Mouse (Mus musculus) midbrain, embryonic 11.5 days (tissue): Measurements from ENCODE around the gene Cubn. TPM values are rescaled to one million over a fixed set of nuclear protein-coding genes. Genes with fewer than 3 reads are reported as not detected.

Experiments
- ATAC-seq: fragments of 200-750 bp; cut with Nextera tagmentation; 2 replicates; pipeline ENCODE4 v1.8.0; 2017; ENCODE audit warnings: moderate TSS enrichment, moderate library complexity; ENCODE audit not compliant: low FRiP score
- DNase-seq: peaks from one replicate; pipeline ENCODE4 v3.0.0; 2015; ENCODE audit warnings: low spot score; ENCODE audit errors: missing footprints
- H3K27ac ChIP-seq: fragments of 300-500 bp; sonication (generic); 2 replicates; pipeline ENCODE4 v1.5.1; 2014; ENCODE audit warnings: low read depth, low read length
- H3K27me3 ChIP-seq: fragments of 300-500 bp; sonication (generic); 2 replicates; pipeline ENCODE4 v1.6.1; 2014; ENCODE audit warnings: mild to moderate bottlenecking, low read length, moderate library complexity, mixed read lengths; ENCODE audit not compliant: control insufficient read depth, insufficient read depth
- H3K36me3 ChIP-seq: fragments of 300-500 bp; sonication (generic); 2 replicates; pipeline ENCODE4 v1.6.1; 2014; ENCODE audit warnings: mild to moderate bottlenecking, low read length, moderate library complexity, mixed read lengths; ENCODE audit not compliant: control insufficient read depth, insufficient read depth
- H3K4me1 ChIP-seq: fragments of 300-500 bp; sonication (generic); 2 replicates; pipeline ENCODE4 v1.6.1; 2014; ENCODE audit warnings: low read length; ENCODE audit not compliant: control insufficient read depth, insufficient read depth
- H3K4me2 ChIP-seq: fragments of 300-500 bp; sonication (generic); 2 replicates; pipeline ENCODE4 v1.6.1; 2014; ENCODE audit warnings: mild to moderate bottlenecking, moderate library complexity
- H3K4me3 ChIP-seq: fragments of 300-500 bp; sonication (generic); 2 replicates; pipeline ENCODE4 v1.5.1; 2014; ENCODE audit warnings: low read depth, low read length
- H3K9ac ChIP-seq: fragments of 300-500 bp; sonication (generic); 2 replicates; pipeline ENCODE4 v1.6.1; 2014; ENCODE audit warnings: low read length
- H3K9me3 ChIP-seq: fragments of 300-500 bp; sonication (generic); 2 replicates; pipeline ENCODE4 v1.6.1; 2016; ENCODE audit warnings: low read length; ENCODE audit not compliant: control insufficient read depth
- whole genome bisulfite sequencing: fragments of 180-500 bp; shearing (Covaris S2); extraction: QIAGEN DNeasy Blood & Tissue Kit; methylation state at CpG from one replicate; pipeline ENCODE4 v1.1.7; 2014; 5-methylcytosine and 5-hydroxymethylcytosine counted together
- polyA plus RNA-seq: library from polyadenylated mRNA; unstranded; fragments of >200 nt; fragmentation: Nextera tagmentation; extraction: Ambion mirVana; gene quantifications from 2 replicates; pipeline ENCODE4 v1.2.1, GENCODE M21; 2014

Gene Cubn
- polyA plus RNA-seq, 1 experiment from 2014 or later: 0.78 TPM

DNA sequence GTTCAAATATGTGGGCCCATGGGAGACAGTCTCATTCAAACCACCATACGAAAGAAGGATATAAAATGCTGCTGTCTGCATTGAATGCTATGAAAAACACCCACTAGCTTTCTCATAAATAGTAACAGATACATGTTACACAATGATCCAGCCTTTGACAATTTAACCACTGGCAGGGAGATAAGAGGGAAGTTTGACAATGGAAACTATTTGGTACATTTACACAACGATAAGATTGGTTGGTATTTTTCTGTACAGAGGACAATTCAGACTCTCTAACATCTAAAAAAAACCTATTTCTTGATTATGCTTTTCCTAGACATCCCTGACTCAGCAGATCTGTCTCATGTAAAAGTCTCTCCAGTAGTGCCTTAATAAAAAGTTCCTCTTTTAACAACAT, 4.5 kb upstream of the Cubn start:
- H3K27me3 ChIP-seq: no peaks in the 10 kb centered on the region
- WGBS: 90% methylated on average over 2 of the region's 2 CpGs

DNA sequence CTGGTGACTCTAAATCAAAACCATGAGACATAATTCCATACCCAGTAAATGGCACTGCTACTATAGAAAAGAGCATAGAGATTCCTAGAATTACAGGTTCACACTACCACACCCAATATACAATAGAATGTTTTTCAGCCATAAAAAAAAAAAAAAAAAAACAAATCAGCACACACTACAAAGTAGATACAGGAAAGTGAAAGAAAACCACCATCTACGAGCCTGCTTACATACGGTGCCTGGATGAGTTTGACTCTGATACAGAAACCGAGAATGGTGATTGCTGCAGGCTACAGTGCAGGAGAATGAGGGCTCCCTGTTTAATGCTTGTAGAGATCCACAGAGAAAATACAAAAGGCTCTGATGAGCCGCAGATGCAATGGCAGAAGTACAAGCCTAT, 1.3 kb upstream of the Cubn start:
- H3K9me3 ChIP-seq: no peaks in the 10 kb centered on the region
- no peak overlapping the region for H3K4me2 ChIP-seq
- 84% methylated on average over 4 of the region's 4 CpGs for WGBS
- no peak overlapping the region for H3K9ac ChIP-seq
- no peak for DNase-seq
- H3K4me3 ChIP-seq: no peak overlapping the region
- H3K36me3 ChIP-seq: no peaks in the 10 kb centered on the region
- no peak for ATAC-seq
- no peaks in the 10 kb centered on the region for H3K27me3 ChIP-seq
- no peak overlapping the region for H3K27ac ChIP-seq
- H3K4me1 ChIP-seq: peaks cover 7% of the 10 kb centered on the region

More for the DNA sequence above, 4.5 kb upstream of the Cubn start:
- no peak overlapping the region for H3K4me2 ChIP-seq
- DNase-seq (no peak), ATAC-seq (no peak)
- H3K27ac ChIP-seq: no peak overlapping the region
- no peak overlapping the region for H3K4me3 ChIP-seq
- H3K4me1 ChIP-seq: peaks cover 7% of the 10 kb centered on the region
- no peaks in the 10 kb centered on the region for H3K36me3 ChIP-seq
- no peak overlapping the region for H3K9ac ChIP-seq
- H3K9me3 ChIP-seq: no peaks in the 10 kb centered on the region

DNA sequence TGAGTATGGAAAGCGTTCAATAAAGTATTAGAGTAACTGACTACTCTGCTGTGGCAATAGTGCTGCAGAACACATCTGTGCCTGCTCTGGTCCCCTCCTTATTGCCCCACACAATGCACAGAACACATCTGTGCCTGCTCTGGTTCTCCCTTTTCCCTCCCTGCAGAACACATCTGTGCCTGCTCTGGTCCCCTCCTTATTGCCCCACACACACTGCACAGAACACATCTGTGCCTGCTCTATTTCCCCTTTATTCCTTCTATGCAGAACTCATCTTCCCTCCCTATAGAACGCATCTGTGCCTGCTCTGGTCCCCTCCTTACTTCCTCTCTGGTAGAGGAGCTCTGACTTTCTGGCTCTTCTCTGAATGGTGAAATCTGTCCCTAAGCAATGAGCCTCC, 1.1 kb downstream of the Cubn start:
- no peak overlapping the region for H3K9ac ChIP-seq
- peaks cover 7% of the 10 kb centered on the region for H3K4me1 ChIP-seq
- no peak overlapping the region for H3K4me3 ChIP-seq
- DNase-seq (no peak), ATAC-seq (no peak)
- no peaks in the 10 kb centered on the region for H3K9me3 ChIP-seq
- 91% methylated on average over 2 of the region's 2 CpGs for WGBS
- H3K27ac ChIP-seq: no peak overlapping the region
- no peak overlapping the region for H3K4me2 ChIP-seq
- no peaks in the 10 kb centered on the region for H3K27me3 ChIP-seq
- no peaks in the 10 kb centered on the region for H3K36me3 ChIP-seq

DNA sequence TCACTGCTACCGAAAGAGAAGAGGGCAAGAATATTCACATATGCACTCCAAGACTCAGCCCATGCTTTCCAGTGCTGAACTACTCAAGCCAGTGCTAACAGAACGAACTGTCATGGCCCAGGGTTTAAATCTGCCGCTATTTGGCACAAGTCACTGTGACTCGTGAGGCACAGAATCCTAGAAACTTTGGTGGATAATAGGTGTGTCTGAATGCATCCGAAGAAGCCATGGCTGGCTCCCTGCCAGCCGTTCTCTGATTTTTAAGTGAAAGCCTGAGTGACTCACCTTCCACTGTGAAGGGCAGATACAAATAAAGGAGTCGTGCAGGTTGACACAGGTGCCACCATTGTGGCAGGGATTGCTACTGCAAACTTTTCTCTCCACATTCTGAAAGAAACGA, 5.1 kb downstream of the Cubn start:
- H3K9ac ChIP-seq: no peak overlapping the region
- H3K36me3 ChIP-seq: no peaks in the 10 kb centered on the region
- no peak for DNase-seq
- no peaks in the 10 kb centered on the region for H3K27me3 ChIP-seq
- peaks cover 1% of the 10 kb centered on the region for H3K4me1 ChIP-seq
- H3K4me2 ChIP-seq: no peak overlapping the region
- no peak overlapping the region for H3K27ac ChIP-seq
- WGBS: 83% methylated on average over 8 of the region's 8 CpGs
- H3K4me3 ChIP-seq: no peak overlapping the region
- no peaks in the 10 kb centered on the region for H3K9me3 ChIP-seq
- ATAC-seq: no peak

DNA sequence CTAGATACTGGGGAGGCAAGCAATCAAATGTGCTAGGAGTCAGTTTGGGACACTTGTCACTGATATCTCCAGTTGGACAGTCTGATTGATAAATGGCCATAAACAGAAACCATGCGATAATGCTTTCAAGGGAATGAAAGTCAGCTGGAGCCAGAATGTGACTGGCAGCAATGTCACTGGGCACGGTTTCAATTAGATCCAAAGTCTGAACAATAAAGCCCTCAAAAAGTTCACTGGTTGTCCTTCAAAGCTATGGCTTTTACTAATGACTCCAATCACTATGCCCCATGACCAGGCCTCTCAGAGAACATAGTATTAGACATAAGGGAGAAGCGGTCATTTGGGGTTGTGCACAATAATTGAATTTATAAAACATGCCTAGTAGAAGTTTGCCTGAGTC, 7.0 kb downstream of the Cubn start:
- Histone ChIP-seq H3K36me3 (no peaks in the 10 kb centered on the region), H3K9me3 (no peaks in the 10 kb centered on the region), H3K27me3 (no peaks in the 10 kb centered on the region), H3K9ac (no peak overlapping the region), H3K27ac (no peak overlapping the region), H3K4me1 (no peaks in the 10 kb centered on the region), H3K4me3 (no peak overlapping the region), H3K4me2 (no peak overlapping the region)
- no peak for ATAC-seq
- DNase-seq: no peak
- 90% methylated on average over 3 of the region's 3 CpGs for WGBS

DNA sequence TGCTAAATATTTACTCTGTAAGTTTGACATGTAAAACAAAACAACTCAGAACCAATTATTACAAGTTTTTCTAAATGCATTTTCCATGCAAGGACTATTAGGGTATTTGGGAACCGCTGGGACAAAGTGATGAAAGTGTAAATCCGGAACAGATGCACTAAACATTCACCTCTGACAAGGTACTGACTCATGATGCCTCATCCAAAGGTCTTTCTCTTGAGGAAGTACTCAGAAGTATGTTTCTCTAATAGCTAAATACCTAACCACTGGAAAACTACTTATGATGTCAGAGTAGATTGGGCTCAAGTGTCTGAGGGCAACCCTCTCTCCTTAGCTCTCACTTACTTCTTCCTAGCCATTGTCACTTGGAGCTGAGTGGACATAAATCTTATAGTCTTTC, 10.9 kb downstream of the Cubn start:
- Histone ChIP-seq H3K4me1 (no peaks in the 10 kb centered on the region), H3K4me2 (no peak overlapping the region), H3K36me3 (no peaks in the 10 kb centered on the region), H3K27me3 (no peaks in the 10 kb centered on the region), H3K27ac (no peak overlapping the region), H3K9ac (no peak overlapping the region), H3K4me3 (no peak overlapping the region), H3K9me3 (no peaks in the 10 kb centered on the region)
- DNase-seq: no peak
- no peak for ATAC-seq
- 92% methylated on average over 2 of the region's 2 CpGs for WGBS

DNA sequence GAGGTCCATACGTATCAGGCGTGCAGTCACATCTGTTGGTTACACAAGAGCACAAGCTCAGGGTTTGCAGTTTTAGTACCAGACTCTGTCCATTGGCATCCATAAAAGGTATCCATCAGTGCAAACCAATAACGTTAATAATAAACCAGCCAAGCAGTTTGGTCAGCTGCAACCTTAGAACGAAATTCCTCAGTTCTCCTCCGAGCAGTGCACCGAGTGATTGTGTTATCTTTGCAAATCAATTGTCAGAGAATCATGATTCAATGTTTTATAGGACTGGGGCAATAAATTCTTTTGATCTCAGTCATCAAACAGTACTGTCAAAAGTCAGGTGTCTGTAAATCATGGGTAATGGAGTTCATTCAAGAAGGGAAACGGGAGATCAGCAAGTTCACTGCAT, 12.4 kb downstream of the Cubn start:
- DNase-seq: no peak
- no peak overlapping the region for H3K4me2 ChIP-seq
- no peak for ATAC-seq
- H3K36me3 ChIP-seq: no peaks in the 10 kb centered on the region
- H3K9me3 ChIP-seq: no peaks in the 10 kb centered on the region
- 89% methylated on average over 7 of the region's 7 CpGs for WGBS
- no peak overlapping the region for H3K9ac ChIP-seq
- H3K27ac ChIP-seq: no peak overlapping the region
- no peaks in the 10 kb centered on the region for H3K4me1 ChIP-seq
- no peak overlapping the region for H3K4me3 ChIP-seq
- H3K27me3 ChIP-seq: no peaks in the 10 kb centered on the region

DNA sequence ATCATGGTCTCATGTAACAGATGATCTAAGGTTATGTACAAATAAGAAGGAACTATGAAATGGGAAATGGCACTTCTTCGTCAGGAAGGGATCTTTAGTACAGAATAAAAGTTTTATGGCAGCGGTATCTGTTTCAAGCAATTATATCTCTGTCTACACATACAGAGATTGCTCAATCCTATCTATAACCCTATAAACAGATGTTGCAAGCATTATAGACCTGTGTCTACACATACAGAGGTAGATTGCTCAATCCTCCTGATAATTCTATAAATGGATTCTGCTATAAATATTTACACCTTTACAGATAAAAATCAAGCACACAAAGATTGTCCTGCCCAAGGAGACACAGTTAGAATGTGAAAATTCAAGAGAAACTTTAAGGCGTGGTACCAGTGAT, 21.5 kb downstream of the Cubn start:
- Histone ChIP-seq H3K4me2 (no peak overlapping the region), H3K27me3 (no peaks in the 10 kb centered on the region), H3K27ac (no peak overlapping the region), H3K9ac (no peak overlapping the region), H3K4me3 (no peak overlapping the region), H3K4me1 (no peaks in the 10 kb centered on the region), H3K36me3 (no peaks in the 10 kb centered on the region), H3K9me3 (no peaks in the 10 kb centered on the region)
- WGBS: 90% methylated on average over 3 of the region's 3 CpGs
- DNase-seq (no peak), ATAC-seq (no peak)

DNA sequence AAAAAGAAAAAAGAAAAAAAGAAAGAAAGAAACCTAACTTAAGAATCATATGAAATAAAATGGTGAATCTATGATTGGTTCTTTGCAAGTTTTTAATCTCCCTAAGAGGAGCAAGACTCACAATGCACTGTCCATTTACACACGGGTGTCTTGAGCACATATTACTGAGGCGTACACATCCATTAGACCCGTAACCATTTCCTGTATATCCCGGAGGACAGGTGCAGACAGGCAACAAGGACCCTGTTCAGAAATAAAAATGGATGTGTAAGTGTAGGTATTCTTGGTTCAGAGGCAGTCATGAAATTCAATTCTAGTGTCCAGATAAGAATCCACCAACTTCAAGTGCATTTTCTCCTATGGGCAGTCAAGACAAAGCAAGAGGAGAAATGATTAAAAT, 22.0 kb downstream of the Cubn start:
- no peaks in the 10 kb centered on the region for H3K4me1 ChIP-seq
- no peak overlapping the region for H3K9ac ChIP-seq
- DNase-seq (no peak), ATAC-seq (no peak)
- WGBS: 90% methylated on average over 4 of the region's 4 CpGs
- H3K36me3 ChIP-seq: no peaks in the 10 kb centered on the region
- no peaks in the 10 kb centered on the region for H3K9me3 ChIP-seq
- no peak overlapping the region for H3K4me3 ChIP-seq
- no peak overlapping the region for H3K27ac ChIP-seq
- H3K27me3 ChIP-seq: no peaks in the 10 kb centered on the region
- no peak overlapping the region for H3K4me2 ChIP-seq

DNA sequence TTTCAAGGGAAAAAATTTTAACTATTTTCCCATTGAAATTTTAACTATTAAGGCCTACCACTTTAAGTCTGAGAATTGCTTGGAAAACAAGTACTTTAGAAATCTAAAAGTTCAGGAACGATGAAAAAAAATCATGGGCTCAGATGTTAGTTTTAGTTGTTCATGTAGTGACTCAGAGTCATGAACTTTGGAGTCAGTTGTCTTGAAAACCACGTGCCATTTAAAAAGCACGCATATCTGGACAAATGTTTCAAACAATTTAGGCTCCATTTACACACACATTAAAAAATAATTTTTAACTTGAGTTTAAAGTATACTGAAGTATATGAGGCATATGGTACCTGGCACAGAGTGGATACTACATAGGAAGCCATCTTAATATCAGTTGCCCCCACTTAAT, 24.9 kb downstream of the Cubn start:
- no peak for DNase-seq
- Histone ChIP-seq H3K4me1 (no peaks in the 10 kb centered on the region), H3K27me3 (no peaks in the 10 kb centered on the region), H3K4me2 (no peak overlapping the region), H3K36me3 (no peaks in the 10 kb centered on the region), H3K4me3 (no peak overlapping the region), H3K9ac (no peak overlapping the region), H3K9me3 (no peaks in the 10 kb centered on the region), H3K27ac (no peak overlapping the region)
- ATAC-seq: no peak
- WGBS: 91% methylated on average over 3 of the region's 3 CpGs
